In the genomic region with DNA sequence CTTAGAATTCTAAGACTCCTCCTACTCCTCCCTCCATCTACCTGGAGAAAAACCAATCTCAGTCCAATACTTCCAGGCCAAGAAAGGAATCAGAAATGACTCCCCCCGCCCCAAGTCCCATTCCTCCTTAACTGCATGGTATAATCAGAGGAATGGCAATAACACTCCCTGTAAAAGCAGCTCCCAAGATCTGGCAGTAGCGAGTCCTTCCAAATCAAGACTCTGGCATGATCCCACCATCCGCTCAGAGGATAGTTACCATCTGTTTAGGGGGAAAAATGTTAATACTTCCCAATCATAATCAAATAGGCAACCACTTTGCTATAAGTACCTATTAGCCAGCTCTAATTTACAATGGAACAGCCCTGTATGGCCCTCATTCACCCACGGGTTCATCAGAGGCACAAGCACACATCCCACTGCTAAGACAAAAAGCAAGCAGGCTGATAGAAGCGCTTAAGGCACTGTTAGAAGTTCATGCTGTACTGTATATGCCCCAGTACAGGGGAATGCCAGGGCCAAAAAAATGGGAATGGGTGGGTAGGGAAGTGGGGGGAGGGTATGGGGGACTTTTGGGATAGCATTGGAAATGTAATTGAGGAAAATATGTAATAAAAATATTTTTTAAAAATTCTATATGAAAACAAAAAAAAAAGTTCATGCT, we compare ENCODE assay signal across 20 mouse cellular contexts.
A peak's percentile ranks its signal among the peaks of the same experiment; 100 is the strongest.
DNase-seq lines count a peak whose midpoint lies in the region; ATAC-seq lines count a peak whose summit lies in the region.
"Had no signal": no experiment of that assay in that cellular context is flagged by ENCODE, and none has a peak within 500 bp of the region (broad histone marks: within the 10 kb centered on the region; RNA-seq: fewer than 3 reads in every experiment).

No protein-coding gene starts in this region.

- intact Hi-C loops in left cerebral cortex, postnatal 36 days (cut with DNase I) = no loop called here

- DNase-seq in cerebellum, adult 11-12 months = peak; percentile 67
- DNase-seq in brain, adult 2 months (ENCODE audit: low read depth, low spot score) = peak; percentile 65
- DNase-seq in cerebellum, adult 8-10 months = peak; percentile 46
- peak; percentile 52 to 54 for DNase-seq in cerebellum, postnatal 25 days
- no peak for DNase-seq in left cerebral cortex, postnatal 36 days (ENCODE audit: low spot score in 2 of 2)
- no peak for DNase-seq in left cerebral cortex, adult 8-10 months (ENCODE audit: low spot score in 2 of 2)
- DNase-seq: adrenal gland, adult 8-10 months; gastrocnemius, postnatal 14 days; heart, adult 11 months; heart, postnatal 36 days; kidney, postnatal 14 days; liver; lung, adult 2 months; lung, postnatal 10 days; retina, postnatal 1 day; right cerebral cortex, postnatal 14 days had no signal

- no peak for ATAC-seq in cerebellum, adult (ENCODE audit: insufficient number of reproducible peaks, low FRiP score, low TSS enrichment)
- no peak for ATAC-seq in inflammation-experienced regulatory T-cells, adult 6 months
- ATAC-seq: intestine, postnatal 0 days; midbrain, embryonic 13.5 days had no signal

Comparison
In these comparisons a context has a peak if more than half of its experiments do, and no peak if none do; other contexts are left out.
1. DNase-seq: peak in cerebellum, adult 11-12 months (single experiment), brain, adult 2 months (single experiment), cerebellum, adult 8-10 months (single experiment) and cerebellum, postnatal 25 days (2 of 2); none in left cerebral cortex, postnatal 36 days (0 of 2) and left cerebral cortex, adult 8-10 months (0 of 2).